Mouse (Mus musculus): Measurements from ENCODE around the gene Bicdl1. TPM values are rescaled to one million over a fixed set of nuclear protein-coding genes. Genes with fewer than 3 reads are reported as not detected.

Bicdl1 gene
- polyA plus RNA-seq, 2 experiments = 0.98 to 2.1 TPM

GRCm38 (mm10) chr5:115630291-115630690 is 101.1 kb downstream of the Bicdl1 start:
- Histone ChIP-seq H3K27ac (no peak overlapping the region; the same call in 1 of the 2 replicates), H3K9me3 (ENCODE audit: control insufficient read depth, low read length) (no peaks in the 10 kb centered on the region), H3K36me3 (replicated peaks; ENCODE audit: control insufficient read depth, insufficient read depth, low read depth) (peaks cover 2% of the 10 kb centered on the region), H3K27me3 (ENCODE audit: control insufficient read depth, insufficient read depth, low read length) (no peaks in the 10 kb centered on the region), H3K4me3 (ENCODE audit: insufficient read depth in 1 of 2, low read depth in 2 of 2, low read length in 2 of 2) (peak overlapping the region; percentile 85 to 94; a peak in 2 of 4 replicates), H3K4me2 (ENCODE audit: low read depth) (peak overlapping the region; percentile 87), H3K9ac (replicated peaks) (no peak overlapping the region), H3K4me1 (replicated peaks; ENCODE audit: control insufficient read depth in 2 of 2, insufficient read depth in 2 of 2, low read length in 1 of 2) (peaks cover 48 to 64% of the 10 kb centered on the region in 2 experiments)
- WGBS (ENCODE audit: insufficient replicate concordance) = 58% methylated on average over 5 of the region's 5 CpGs
- TF ChIP-seq CTCF (IDR thresholded peaks at IDR 0.05; ENCODE audit: low read depth) = no peak
- TF ChIP-seq EP300 (IDR thresholded peaks at IDR 0.05; ENCODE audit: low read depth) = no peak
- DNase-seq (ENCODE audit: low read depth in 3 of 3, low spot score in 3 of 3) (no peak), ATAC-seq (ENCODE audit: insufficient read depth) (no peak)

- Histone ChIP-seq H3K4me1 (replicated peaks; ENCODE audit: control insufficient read depth in 2 of 2, insufficient read depth in 2 of 2, low read length in 1 of 2) (peaks cover 46 to 60% of the 10 kb centered on the region in 2 experiments), H3K27me3 (ENCODE audit: control insufficient read depth, insufficient read depth, low read length) (no peaks in the 10 kb centered on the region), H3K4me3 (ENCODE audit: insufficient read depth in 1 of 2, low read depth in 2 of 2, low read length in 2 of 2) (no peak overlapping the region), H3K27ac (no peak overlapping the region), H3K36me3 (replicated peaks; ENCODE audit: control insufficient read depth, insufficient read depth, low read depth) (no peaks in the 10 kb centered on the region; the same call in 1 of the 2 replicates), H3K4me2 (ENCODE audit: low read depth) (no peak overlapping the region), H3K9me3 (ENCODE audit: control insufficient read depth, low read length) (no peaks in the 10 kb centered on the region), H3K9ac (replicated peaks) (no peak overlapping the region)
- WGBS (ENCODE audit: insufficient replicate concordance) = 78% methylated on average over 4 of the region's 4 CpGs
- no peak for ATAC-seq (ENCODE audit: insufficient read depth)
- TF ChIP-seq EP300 (IDR thresholded peaks at IDR 0.05; ENCODE audit: low read depth) = no peak
- no peak for TF ChIP-seq CTCF (IDR thresholded peaks at IDR 0.05; ENCODE audit: low read depth)
- DNase-seq (ENCODE audit: low read depth in 3 of 3, low spot score in 3 of 3) = no peak
These were observed 101.7 kb downstream of the Bicdl1 start for GRCm38 (mm10) chr5:115629672-115630071.

GRCm38 (mm10) chr5:115628083-115628482 is 103.3 kb downstream of the Bicdl1 start:
- 29% methylated on average over 8 of the region's 8 CpGs for WGBS (ENCODE audit: insufficient replicate concordance)
- peak overlapping the region; percentile 100 for H3K27ac ChIP-seq
- ATAC-seq (ENCODE audit: insufficient read depth) (no peak), DNase-seq (ENCODE audit: low read depth in 3 of 3, low spot score in 3 of 3) (no peak)
- H3K27me3 ChIP-seq (ENCODE audit: control insufficient read depth, insufficient read depth, low read length) = no peaks in the 10 kb centered on the region
- H3K9ac ChIP-seq (replicated peaks) = no peak overlapping the region
- H3K4me2 ChIP-seq (ENCODE audit: low read depth) = no peak overlapping the region
- no peaks in the 10 kb centered on the region for H3K36me3 ChIP-seq (replicated peaks; ENCODE audit: control insufficient read depth, insufficient read depth, low read depth)
- TF ChIP-seq EP300 (IDR thresholded peaks at IDR 0.05; ENCODE audit: low read depth) (no peak), CTCF (IDR thresholded peaks at IDR 0.05; ENCODE audit: low read depth) (no peak)
- H3K4me1 ChIP-seq (replicated peaks; ENCODE audit: control insufficient read depth in 2 of 2, insufficient read depth in 2 of 2, low read length in 1 of 2) = peaks cover 31 to 44% of the 10 kb centered on the region in 2 experiments
- no peaks in the 10 kb centered on the region for H3K9me3 ChIP-seq (ENCODE audit: control insufficient read depth, low read length)
- H3K4me3 ChIP-seq (ENCODE audit: insufficient read depth in 1 of 2, low read depth in 2 of 2, low read length in 2 of 2) = no peak overlapping the region

- ATAC-seq (ENCODE audit: insufficient read depth) (peak; percentile 96), DNase-seq (ENCODE audit: low read depth in 3 of 3, low spot score in 3 of 3) (peak; percentile 85 to 88 (median 87))
- no peaks in the 10 kb centered on the region for H3K9me3 ChIP-seq (ENCODE audit: control insufficient read depth, low read length)
- TF ChIP-seq EP300 (IDR thresholded peaks at IDR 0.05; ENCODE audit: low read depth) = peak; percentile 74
- TF ChIP-seq CTCF (IDR thresholded peaks at IDR 0.05; ENCODE audit: low read depth) = no peak
- 20% methylated on average over 10 of the region's 10 CpGs for WGBS (ENCODE audit: insufficient replicate concordance)
- H3K4me3 ChIP-seq (ENCODE audit: insufficient read depth in 1 of 2, low read depth in 2 of 2, low read length in 2 of 2) = peak overlapping the region; percentile 36 to 46
- peak overlapping the region; percentile 100 for H3K27ac ChIP-seq
- peaks cover 29 to 46% of the 10 kb centered on the region in 2 experiments for H3K4me1 ChIP-seq (replicated peaks; ENCODE audit: control insufficient read depth in 2 of 2, insufficient read depth in 2 of 2, low read length in 1 of 2)
- H3K9ac ChIP-seq (replicated peaks) = peak overlapping the region; percentile 72
- peak overlapping the region; percentile 90 for H3K4me2 ChIP-seq (ENCODE audit: low read depth)
- H3K27me3 ChIP-seq (ENCODE audit: control insufficient read depth, insufficient read depth, low read length) = no peaks in the 10 kb centered on the region
- peaks cover 6% of the 10 kb centered on the region; the same call in 1 of the 2 replicates for H3K36me3 ChIP-seq (replicated peaks; ENCODE audit: control insufficient read depth, insufficient read depth, low read depth)
These were observed 105.1 kb downstream of the Bicdl1 start for GRCm38 (mm10) chr5:115626237-115626886.

GRCm38 (mm10) chr5:115623694-115624440 is 107.6 kb downstream of the Bicdl1 start:
- Histone ChIP-seq H3K27ac (peak overlapping the region; percentile 6), H3K27me3 (ENCODE audit: control insufficient read depth, insufficient read depth, low read length) (no peaks in the 10 kb centered on the region), H3K9ac (replicated peaks) (no peak overlapping the region), H3K4me1 (replicated peaks; ENCODE audit: control insufficient read depth in 2 of 2, insufficient read depth in 2 of 2, low read length in 1 of 2) (peaks cover 25 to 36% of the 10 kb centered on the region in 2 experiments), H3K4me2 (ENCODE audit: low read depth) (no peak overlapping the region), H3K4me3 (ENCODE audit: insufficient read depth in 1 of 2, low read depth in 2 of 2, low read length in 2 of 2) (no peak overlapping the region), H3K9me3 (ENCODE audit: control insufficient read depth, low read length) (no peaks in the 10 kb centered on the region), H3K36me3 (replicated peaks; ENCODE audit: control insufficient read depth, insufficient read depth, low read depth) (peaks cover 6% of the 10 kb centered on the region)
- TF ChIP-seq EP300 (IDR thresholded peaks at IDR 0.05; ENCODE audit: low read depth) (no peak), CTCF (IDR thresholded peaks at IDR 0.05; ENCODE audit: low read depth) (no peak)
- no peak for ATAC-seq (ENCODE audit: insufficient read depth)
- no peak for DNase-seq (ENCODE audit: low read depth in 3 of 3, low spot score in 3 of 3)
- WGBS (ENCODE audit: insufficient replicate concordance) = 56% methylated on average over 9 of the region's 9 CpGs

All from liver, embryonic 14.5 days (tissue).